Mouse (Mus musculus): ENCODE results near the gene Tmigd1. TPM values are rescaled to one million over a fixed set of nuclear protein-coding genes. Genes with fewer than 3 reads are reported as not detected.

Gene Tmigd1
- total RNA-seq, 2 experiments from 2014 or later = 0.80 to 0.84 TPM

DNA sequence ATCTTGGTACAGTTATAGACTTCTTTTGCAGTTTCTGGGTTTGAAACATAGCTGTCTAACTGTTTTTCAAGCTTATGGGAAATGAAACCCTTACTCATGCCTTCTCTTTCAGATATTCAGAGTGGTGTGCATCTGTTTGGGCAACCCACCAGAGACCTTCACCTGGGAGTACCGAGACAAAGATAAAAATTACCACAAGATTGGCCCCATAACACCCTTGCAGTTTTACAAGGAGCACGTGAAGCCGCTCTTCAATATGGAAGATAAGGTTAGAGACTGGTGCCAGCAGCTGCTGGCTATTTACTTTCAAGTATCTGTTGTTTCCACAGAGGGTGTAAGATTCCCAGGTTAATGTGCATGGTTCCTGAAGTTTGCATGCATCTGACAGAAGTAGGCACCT lies 63.7 kb downstream of the Tmigd1 start:
- no peak for DNase-seq
- intact Hi-C loops (cut with DNase I) = no loop called here

Other genes with a start within 250 kb of the Tmigd1 start
- gene Bhlha9, start 229.7 kb upstream of the Tmigd1 start, total RNA-seq (2021) = not detected
- 1 to 10 TPM; 5.0 to 5.1 TPM for gene Trarg1, start 222.4 kb upstream of the Tmigd1 start, total RNA-seq (2021)
- gene Gosr1, start 138.6 kb upstream of the Tmigd1 start, total RNA-seq (2021) = 10 to 100 TPM; 28.1 to 33.8 TPM
- 10 to 100 TPM; 51.4 to 58.7 TPM for gene Cpd, start 55.1 kb upstream of the Tmigd1 start, total RNA-seq (2021)
- 10 to 100 TPM; 46.0 to 47.1 TPM for gene Blmh, start 22.6 kb downstream of the Tmigd1 start, total RNA-seq (2021)
- 1 to 10 TPM; 1.2 to 1.4 TPM for gene Slc6a4, start 96.4 kb downstream of the Tmigd1 start, total RNA-seq (2021)
- gene Nsrp1, start 176.3 kb downstream of the Tmigd1 start, total RNA-seq (2021) = 10 to 100 TPM; 12.5 to 13.1 TPM